Mouse (Mus musculus): Measurements from ENCODE around the gene Hdgfl1. TPM values are rescaled to one million over a fixed set of nuclear protein-coding genes. Genes with fewer than 3 reads are reported as not detected.

Gene Hdgfl1
- polyA plus RNA-seq, 1 experiment = 0.04 TPM

- WGBS = 38% methylated on average over 1 of the region's 1 CpGs
- Histone ChIP-seq H3K36me3 (ENCODE audit: control insufficient read depth, insufficient read depth, low read length) (no peaks in the 10 kb centered on the region), H3K4me1 (replicated peaks; ENCODE audit: control insufficient read depth, insufficient read depth, low read length) (no peaks in the 10 kb centered on the region), H3K4me3 (ENCODE audit: control insufficient read depth, insufficient read depth, low read length) (no peak overlapping the region), H3K27me3 (ENCODE audit: control insufficient read depth, insufficient read depth, low read length) (no peaks in the 10 kb centered on the region), H3K27ac (ENCODE audit: control insufficient read depth, insufficient read depth, low read length) (no peak overlapping the region)
- TF ChIP-seq POLR2A (IDR thresholded peaks at IDR 0.05; ENCODE audit: control insufficient read depth, extremely low read depth, insufficient read depth, low read length, poor library complexity) (no peak), CTCF (IDR thresholded peaks at IDR 0.05; ENCODE audit: borderline replicate concordance, control insufficient read depth, extremely low read depth, insufficient read depth, low read length, poor library complexity) (no peak)
- no peak for DNase-seq
Observed at GRCm38 (mm10) chr13:26720917-26721316, 49.0 kb downstream of the Hdgfl1 start.

GRCm38 (mm10) chr13:26719146-26719715 lies 50.7 kb downstream of the Hdgfl1 start:
- no peaks in the 10 kb centered on the region for H3K36me3 ChIP-seq (ENCODE audit: control insufficient read depth, insufficient read depth, low read length)
- no peak for DNase-seq
- H3K27me3 ChIP-seq (ENCODE audit: control insufficient read depth, insufficient read depth, low read length) = no peaks in the 10 kb centered on the region
- H3K4me3 ChIP-seq (ENCODE audit: control insufficient read depth, insufficient read depth, low read length) = no peak overlapping the region
- TF ChIP-seq POLR2A (IDR thresholded peaks at IDR 0.05; ENCODE audit: control insufficient read depth, extremely low read depth, insufficient read depth, low read length, poor library complexity) = no peak
- TF ChIP-seq CTCF (IDR thresholded peaks at IDR 0.05; ENCODE audit: borderline replicate concordance, control insufficient read depth, extremely low read depth, insufficient read depth, low read length, poor library complexity) = no peak
- no peak overlapping the region for H3K27ac ChIP-seq (ENCODE audit: control insufficient read depth, insufficient read depth, low read length)
- H3K4me1 ChIP-seq (replicated peaks; ENCODE audit: control insufficient read depth, insufficient read depth, low read length) = no peaks in the 10 kb centered on the region
- WGBS = 86% methylated on average over 5 of the region's 5 CpGs

Measured in thymus, adult 2 months (tissue).